Mouse (Mus musculus) embryonic facial prominence, embryonic 10.5 days (tissue): ENCODE data around the gene Meis1. TPM values are rescaled to one million over a fixed set of nuclear protein-coding genes. Genes with fewer than 3 reads are reported as not detected.

ENCODE experiments used
- DNase-seq: peaks from one replicate; pipeline ENCODE4 v3.0.0-alpha.2; 2017; ENCODE audit warnings: low spot score
- H3K27ac ChIP-seq: fragments of 300-500 bp; sonication (generic); replicated peaks from 2 replicates; pipeline ENCODE4 v1.5.1; 2016; ENCODE audit warnings: mild to moderate bottlenecking
- H3K27me3 ChIP-seq: fragments of 300-500 bp; sonication (generic); replicated peaks from 2 replicates; pipeline ENCODE4 v1.6.1; 2016; ENCODE audit warnings: low read depth, mild to moderate bottlenecking; ENCODE audit not compliant: poor library complexity, severe bottlenecking
- H3K36me3 ChIP-seq: fragments of 300-500 bp; sonication (generic); replicated peaks from 2 replicates; pipeline ENCODE4 v1.6.1; 2016; ENCODE audit warnings: mild to moderate bottlenecking, moderate library complexity
- H3K4me1 ChIP-seq: fragments of 300-500 bp; sonication (generic); 2 replicates; pipeline ENCODE4 v1.6.1; 2016
- H3K4me3 ChIP-seq: fragments of 300-500 bp; sonication (generic); 2 replicates; pipeline ENCODE4 v1.5.1; 2016; ENCODE audit warnings: mild to moderate bottlenecking, moderate library complexity
- H3K9me3 ChIP-seq: fragments of 300-500 bp; sonication (generic); 2 replicates; pipeline ENCODE4 v1.6.1; 2016; ENCODE audit warnings: mild to moderate bottlenecking
- WGBS: fragments of 180-500 bp; shearing (Covaris S2); methylation state at CpG from one replicate; pipeline ENCODE4 v1.1.7; 2016; 5-methylcytosine and 5-hydroxymethylcytosine counted together
- polyA plus RNA-seq: library from polyadenylated mRNA; unstranded; fragments of >200 nt; fragmentation: Nextera tagmentation; extraction: Ambion mirVana; gene quantifications from 2 replicates; pipeline ENCODE4 v1.2.1, GENCODE M21; 2016

Meis1 gene
- polyA plus RNA-seq, 1 experiment from 2014 or later: 73.3 TPM

DNA sequence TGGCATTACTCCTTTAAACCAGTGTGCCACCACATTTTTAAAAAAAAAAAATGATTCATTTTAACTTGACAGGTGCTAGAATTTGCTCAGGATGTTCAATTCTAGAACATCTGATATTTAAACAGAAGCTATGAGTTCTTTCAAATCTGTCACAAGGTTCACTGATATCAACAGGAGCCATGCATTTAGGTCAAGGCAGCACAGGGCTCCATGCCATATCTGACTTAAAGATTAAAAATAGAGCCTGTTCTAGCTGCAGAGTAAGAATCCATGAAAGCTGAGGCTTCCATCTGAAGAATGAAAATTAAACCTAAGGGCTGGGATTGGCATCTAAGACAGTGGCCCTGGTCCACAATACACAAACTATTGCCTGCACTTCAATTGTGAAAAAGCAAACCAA is 45.8 kb downstream of the Meis1 start:
- Histone ChIP-seq H3K4me1 (peaks cover 13% of the 10 kb centered on the region), H3K27ac (no peak overlapping the region), H3K9me3 (no peaks in the 10 kb centered on the region), H3K4me3 (no peak overlapping the region), H3K36me3 (peaks cover 43% of the 10 kb centered on the region), H3K27me3 (no peaks in the 10 kb centered on the region)
- DNase-seq: no peak

DNA sequence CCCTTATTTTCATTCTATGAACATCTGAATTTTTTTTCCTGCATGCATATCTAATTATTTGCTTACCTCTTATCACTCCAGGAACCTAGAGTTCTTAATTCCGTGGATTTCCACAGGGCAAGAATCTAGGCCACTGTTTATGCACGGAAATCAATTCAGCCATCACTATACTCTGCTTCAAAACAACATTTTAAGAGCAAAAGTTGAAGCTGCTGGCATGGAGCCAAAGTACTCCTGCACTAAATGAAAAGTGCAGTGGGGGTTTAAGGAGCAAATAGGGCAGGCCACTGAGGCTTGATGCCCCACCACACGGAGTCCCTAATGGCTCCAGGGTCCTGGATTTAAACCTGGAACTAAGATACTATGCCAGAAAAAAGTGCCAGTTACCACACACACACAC is 47.2 kb downstream of the Meis1 start:
- peaks cover 43% of the 10 kb centered on the region for H3K36me3 ChIP-seq
- 66% methylated on average over 3 of the region's 3 CpGs for WGBS
- peaks cover 11% of the 10 kb centered on the region for H3K4me1 ChIP-seq
- H3K27me3 ChIP-seq: no peaks in the 10 kb centered on the region
- no peaks in the 10 kb centered on the region for H3K9me3 ChIP-seq
- no peak overlapping the region for H3K27ac ChIP-seq
- no peak for DNase-seq
- no peak overlapping the region for H3K4me3 ChIP-seq

DNA sequence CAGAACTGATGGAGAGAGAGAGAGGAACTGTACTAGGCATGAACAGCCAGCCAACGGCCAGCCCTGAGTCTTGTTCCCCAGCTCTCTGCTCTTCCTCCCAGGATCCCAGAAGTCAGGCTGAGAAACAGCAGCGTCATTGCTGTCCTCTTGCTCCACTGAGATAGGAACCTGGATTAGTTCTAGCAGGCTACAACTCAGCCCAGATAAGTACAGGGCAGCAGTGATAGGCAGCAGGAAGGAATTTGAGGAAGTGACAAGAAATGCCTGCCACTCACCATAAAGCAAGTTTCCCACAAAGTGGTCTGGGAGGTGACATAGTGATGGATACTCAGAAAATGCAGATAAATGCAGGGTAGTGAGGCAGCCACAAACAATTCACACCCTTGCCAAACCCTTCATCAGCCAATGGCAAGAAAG is 48.9 kb downstream of the Meis1 start:
- Histone ChIP-seq H3K27me3 (no peaks in the 10 kb centered on the region), H3K9me3 (no peaks in the 10 kb centered on the region), H3K36me3 (peaks cover 32% of the 10 kb centered on the region), H3K4me3 (no peak overlapping the region), H3K4me1 (peaks cover 18% of the 10 kb centered on the region), H3K27ac (no peak overlapping the region)
- 75% methylated on average over 2 of the region's 2 CpGs for WGBS
- no peak for DNase-seq

DNA sequence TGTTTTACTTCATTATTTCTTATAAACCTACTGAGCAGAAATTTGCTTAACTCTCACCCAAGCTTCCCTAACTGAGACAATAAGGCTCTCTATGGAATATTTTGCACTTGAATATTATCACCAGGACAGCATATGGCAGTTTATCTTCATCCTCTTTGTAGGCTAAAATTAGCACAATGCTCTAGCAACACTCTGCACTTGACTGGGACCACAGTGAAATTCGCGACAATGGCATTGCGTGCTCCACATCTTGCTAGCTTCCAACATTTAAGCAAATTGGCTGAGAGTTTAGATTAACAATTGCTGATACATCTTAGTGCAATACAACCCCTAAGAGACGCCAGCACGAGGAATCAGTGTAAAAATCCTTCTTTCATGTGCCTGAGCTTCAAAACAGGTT is 54.4 kb downstream of the Meis1 start:
- Histone ChIP-seq H3K4me1 (peaks cover 34% of the 10 kb centered on the region), H3K27me3 (no peaks in the 10 kb centered on the region), H3K4me3 (no peak overlapping the region), H3K27ac (no peak overlapping the region), H3K9me3 (no peaks in the 10 kb centered on the region), H3K36me3 (peaks cover 23% of the 10 kb centered on the region)
- WGBS: 86% methylated on average over 5 of the region's 5 CpGs
- DNase-seq: no peak

DNA sequence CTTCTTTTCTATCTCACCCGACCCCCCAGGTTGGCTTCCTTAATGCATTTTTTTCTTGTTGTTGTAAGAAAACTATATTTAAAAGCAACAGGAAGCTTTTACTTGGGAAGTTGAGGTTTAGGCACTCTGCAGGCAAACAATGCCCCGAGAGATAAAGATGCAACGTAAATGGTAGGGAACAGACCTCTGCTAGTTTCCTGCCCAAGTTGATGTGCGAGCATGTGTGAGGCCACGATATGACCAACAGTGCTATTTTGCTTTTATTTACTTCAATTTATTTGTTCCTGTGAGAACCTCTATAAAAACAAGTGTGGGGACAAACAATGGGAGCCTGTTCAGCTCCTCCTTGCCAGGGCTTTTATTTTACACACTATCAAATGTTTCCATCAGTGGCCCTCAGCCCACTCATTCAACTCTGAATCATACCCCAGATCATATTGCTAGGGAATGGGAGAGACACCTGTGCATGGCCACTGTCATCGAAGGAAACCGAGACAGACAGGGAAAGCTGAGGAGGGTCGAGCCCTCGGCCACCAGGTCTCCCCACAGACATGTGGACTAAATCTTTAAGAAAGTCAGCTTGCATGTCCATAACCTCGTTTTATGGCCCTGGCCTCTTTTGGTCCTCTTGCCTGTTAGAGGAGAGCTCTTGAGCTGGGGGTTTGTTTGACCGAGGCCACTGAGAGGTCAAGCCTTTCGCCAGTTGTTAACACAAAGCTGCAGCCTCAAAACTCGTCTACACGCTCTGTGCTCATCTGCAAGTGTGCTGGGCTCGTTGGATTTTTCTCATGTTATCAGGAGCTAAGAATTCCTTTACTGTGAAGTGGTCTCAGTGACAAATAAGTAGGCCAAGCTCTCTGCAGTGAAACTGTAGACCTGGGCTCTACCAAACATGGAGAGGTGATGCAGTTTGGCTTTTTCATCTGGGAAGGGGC is 55.3 kb downstream of the Meis1 start:
- H3K36me3 ChIP-seq: peaks cover 14% of the 10 kb centered on the region
- no peaks in the 10 kb centered on the region for H3K27me3 ChIP-seq
- H3K27ac ChIP-seq: 0 out of 2 replicates have a peak overlapping the region, but pooled peaks have one; percentile 5
- no peak overlapping the region for H3K4me3 ChIP-seq
- no peak for DNase-seq
- WGBS: 52% methylated on average over 15 of the region's 15 CpGs
- H3K4me1 ChIP-seq: peaks cover 36% of the 10 kb centered on the region
- H3K9me3 ChIP-seq: no peaks in the 10 kb centered on the region

DNA sequence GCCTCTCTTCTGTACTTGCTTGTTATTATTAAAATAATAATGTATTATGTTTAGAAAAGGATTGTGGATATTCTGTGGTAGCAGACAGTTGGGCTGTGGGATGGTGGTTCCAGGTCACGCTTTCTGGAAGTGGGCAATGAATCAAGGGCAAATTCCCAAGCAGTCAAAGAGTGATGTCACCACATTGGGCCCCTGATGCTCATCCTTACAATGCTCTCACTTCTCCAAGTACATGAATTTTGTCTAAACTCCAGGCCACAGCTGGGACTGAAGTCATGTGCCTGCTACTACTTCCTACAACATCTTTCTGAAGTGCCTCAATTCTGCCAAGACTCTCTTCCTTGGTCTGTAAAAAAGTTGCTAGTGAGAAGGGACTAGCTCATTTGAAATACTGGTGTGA is 59.3 kb downstream of the Meis1 start:
- Histone ChIP-seq H3K4me3 (no peak overlapping the region), H3K36me3 (peaks cover 9% of the 10 kb centered on the region; the same call in 1 of the 2 replicates), H3K27me3 (no peaks in the 10 kb centered on the region), H3K27ac (no peak overlapping the region), H3K4me1 (peaks cover 38% of the 10 kb centered on the region), H3K9me3 (no peaks in the 10 kb centered on the region)
- DNase-seq: no peak
- WGBS: 93% methylated on average over 1 of the region's 1 CpGs

DNA sequence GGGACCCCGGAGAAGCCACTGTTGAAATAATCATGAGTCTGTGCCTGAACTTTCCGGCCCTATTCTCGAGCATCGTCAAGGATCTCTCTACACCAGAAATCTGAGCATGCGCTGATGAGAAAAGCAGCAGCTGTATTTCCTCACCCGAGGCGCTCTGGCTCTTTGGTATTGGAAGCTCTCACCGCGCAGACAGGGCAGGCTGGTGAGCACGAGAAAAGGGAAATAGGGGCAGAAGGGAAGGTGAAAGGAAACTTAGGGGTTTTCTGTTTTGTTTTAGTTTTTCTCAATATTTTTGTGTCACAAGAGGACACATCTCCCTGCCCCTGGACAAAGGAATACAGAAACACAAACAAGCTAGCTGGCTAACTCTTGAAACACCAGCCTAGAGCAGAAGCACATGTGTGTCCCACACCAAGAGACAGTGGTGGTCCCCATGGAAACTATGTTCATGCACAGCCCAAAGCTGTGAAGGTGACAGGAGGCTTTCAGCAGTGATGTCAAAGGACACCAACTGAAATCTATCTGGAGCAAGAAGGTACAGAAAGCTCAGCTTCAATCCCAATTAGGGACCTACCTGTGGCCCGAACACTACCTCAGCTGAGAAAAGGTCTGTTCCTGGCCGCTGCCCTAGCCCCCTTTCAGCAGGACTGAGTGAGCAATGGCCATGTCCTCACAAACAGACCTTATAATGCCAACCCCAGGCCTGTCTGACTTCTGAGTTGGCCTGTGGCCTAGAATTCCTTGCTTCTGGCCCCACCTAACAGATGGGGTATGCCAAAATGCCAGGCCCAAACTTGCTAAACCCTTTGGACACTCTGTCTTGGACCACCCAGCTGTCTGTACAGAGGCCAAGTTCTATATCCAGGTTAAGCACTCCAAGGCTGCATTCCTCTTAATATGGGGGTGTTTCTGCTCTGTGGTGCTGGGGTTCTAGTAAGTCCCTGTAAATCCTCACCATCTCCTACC is 60.7 kb downstream of the Meis1 start:
- H3K27me3 ChIP-seq: peaks cover under 1% of the 10 kb centered on the region; the same call in 1 of the 2 replicates
- 65% methylated on average over 12 of the region's 12 CpGs for WGBS
- H3K36me3 ChIP-seq: peaks cover 9% of the 10 kb centered on the region; the same call in 1 of the 2 replicates
- H3K4me1 ChIP-seq: peaks cover 25% of the 10 kb centered on the region
- H3K27ac ChIP-seq: peak overlapping the region; percentile 26; the same call in 1 of the 2 replicates
- DNase-seq: no peak
- H3K9me3 ChIP-seq: no peaks in the 10 kb centered on the region
- H3K4me3 ChIP-seq: no peak overlapping the region

DNA sequence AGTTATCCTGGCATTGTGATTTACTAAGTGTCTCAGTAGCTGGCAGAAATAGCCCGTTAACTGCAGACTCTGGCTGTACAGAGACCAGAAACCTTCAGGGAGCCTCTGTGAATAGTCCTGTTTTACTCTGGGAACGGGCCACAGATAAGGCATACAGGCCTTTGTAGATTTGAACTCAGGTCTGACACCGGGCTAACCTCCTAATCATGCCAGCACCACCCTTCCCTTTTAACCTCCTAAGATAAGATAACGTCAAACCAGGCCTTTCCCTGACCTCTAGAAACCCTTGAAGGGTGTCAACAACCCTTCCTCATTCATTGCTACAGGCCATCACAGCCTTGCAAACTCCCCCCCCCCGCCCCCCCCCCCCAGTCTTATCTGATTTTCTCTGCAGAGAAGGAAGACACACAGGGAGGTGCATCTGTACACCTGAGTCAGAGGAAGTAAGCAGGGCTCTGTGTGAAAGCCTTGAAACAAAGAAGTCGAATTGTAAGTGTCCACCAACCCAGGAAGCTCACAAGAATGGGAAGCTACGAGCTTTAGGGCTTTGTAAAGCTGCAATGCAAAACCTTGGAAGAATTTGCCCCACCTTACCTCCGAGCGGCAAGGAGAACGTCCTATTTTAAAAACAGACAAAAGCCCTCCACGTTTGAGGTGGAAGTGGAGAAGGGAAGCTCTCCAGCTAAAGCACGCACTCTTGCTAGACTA is 61.5 kb downstream of the Meis1 start:
- DNase-seq: no peak
- Histone ChIP-seq H3K27ac (peak overlapping the region; percentile 26; the same call in 1 of the 2 replicates), H3K27me3 (peaks cover 5% of the 10 kb centered on the region; the same call in 1 of the 2 replicates), H3K4me3 (no peak overlapping the region), H3K36me3 (peaks cover 9% of the 10 kb centered on the region; the same call in 1 of the 2 replicates), H3K4me1 (peaks cover 19% of the 10 kb centered on the region), H3K9me3 (no peaks in the 10 kb centered on the region)
- WGBS: 51% methylated on average over 12 of the region's 12 CpGs

DNA sequence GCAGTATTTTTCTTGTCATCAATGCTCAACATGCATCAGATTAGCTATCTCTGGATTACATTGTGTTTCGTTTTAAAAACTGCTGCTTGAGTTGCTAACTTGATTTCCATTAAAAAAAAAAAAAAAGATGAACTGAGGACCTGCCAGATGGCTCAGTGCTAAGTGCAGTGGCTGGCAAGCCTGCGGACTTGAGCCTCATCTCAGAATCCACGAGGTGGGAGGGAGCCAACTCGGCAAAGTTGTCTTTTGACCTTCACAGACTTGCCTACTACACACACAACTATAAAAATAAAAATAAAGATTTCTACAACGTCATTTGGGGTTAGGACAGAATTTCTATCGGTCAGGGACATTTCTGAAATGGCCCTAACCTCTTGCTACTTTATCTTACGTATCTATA is 62.8 kb downstream of the Meis1 start:
- Histone ChIP-seq H3K4me1 (peaks cover 15% of the 10 kb centered on the region), H3K4me3 (no peak overlapping the region), H3K36me3 (no peaks in the 10 kb centered on the region), H3K27me3 (peaks cover 5% of the 10 kb centered on the region; the same call in 1 of the 2 replicates), H3K27ac (no peak overlapping the region), H3K9me3 (no peaks in the 10 kb centered on the region)
- DNase-seq: no peak
- 85% methylated on average over 7 of the region's 7 CpGs for WGBS

DNA sequence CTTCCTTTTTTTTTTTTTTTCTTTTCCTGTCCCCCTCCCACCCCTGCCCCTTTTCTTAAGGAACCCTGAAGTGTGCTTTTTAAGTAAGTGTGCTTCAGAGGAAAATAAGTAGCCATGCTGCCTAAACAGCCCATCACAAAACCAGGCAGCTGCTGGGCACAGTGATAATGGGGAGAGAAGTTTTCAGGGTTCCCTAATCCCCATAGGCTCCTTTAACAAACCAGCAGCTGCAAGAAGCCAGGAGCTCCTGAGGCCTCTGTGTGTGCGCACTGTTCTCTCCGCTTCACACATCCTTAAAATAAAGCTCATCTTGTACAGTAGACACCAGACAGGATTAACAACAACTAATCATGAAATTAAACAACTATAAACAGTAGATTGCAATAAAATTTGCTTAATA is 63.9 kb downstream of the Meis1 start:
- peaks cover 7% of the 10 kb centered on the region; the same call in 1 of the 2 replicates for H3K27me3 ChIP-seq
- no peak overlapping the region for H3K27ac ChIP-seq
- 87% methylated on average over 2 of the region's 2 CpGs for WGBS
- H3K36me3 ChIP-seq: no peaks in the 10 kb centered on the region
- H3K4me3 ChIP-seq: no peak overlapping the region
- peaks cover 19% of the 10 kb centered on the region for H3K4me1 ChIP-seq
- DNase-seq: no peak
- no peaks in the 10 kb centered on the region for H3K9me3 ChIP-seq

DNA sequence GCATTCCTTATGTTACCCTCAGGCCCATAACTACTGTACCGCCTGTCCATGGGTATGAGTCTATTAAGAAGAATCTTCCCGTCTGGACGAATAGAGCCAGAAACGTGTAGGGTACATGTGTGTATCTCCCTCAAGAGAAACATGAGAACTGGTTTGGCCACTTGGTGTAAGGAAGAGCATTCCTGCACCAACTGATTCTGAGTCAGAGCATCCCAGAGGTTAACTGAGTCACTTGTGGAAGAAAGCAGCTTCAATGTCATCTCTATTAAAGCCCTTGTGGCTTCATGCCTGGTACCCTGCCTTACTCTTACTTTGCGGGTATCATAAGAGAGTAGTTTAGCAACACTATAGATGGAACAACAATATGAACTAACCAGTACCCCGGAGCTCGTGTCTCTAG is 64.9 kb downstream of the Meis1 start:
- WGBS: 88% methylated on average over 7 of the region's 7 CpGs
- H3K27ac ChIP-seq: no peak overlapping the region
- H3K4me1 ChIP-seq: peaks cover 26% of the 10 kb centered on the region
- peaks cover 12% of the 10 kb centered on the region; the same call in 1 of the 2 replicates for H3K27me3 ChIP-seq
- no peak for DNase-seq
- peaks cover 7% of the 10 kb centered on the region for H3K36me3 ChIP-seq
- H3K4me3 ChIP-seq: no peak overlapping the region
- H3K9me3 ChIP-seq: no peaks in the 10 kb centered on the region
